Mouse (Mus musculus) forebrain, postnatal 0 days (tissue): ENCODE data around the gene Auts2. TPM values are rescaled to one million over a fixed set of nuclear protein-coding genes. Genes with fewer than 3 reads are reported as not detected.
A peak's percentile ranks its signal among the peaks of the same experiment; 100 is the strongest.

Experiments
- ATAC-seq: fragments of 200-750 bp; cut with Nextera tagmentation; 2 replicates; pipeline ENCODE4 v1.8.0; 2017; ENCODE audit warnings: mild to moderate bottlenecking, moderate library complexity
- DNase-seq: peaks from one replicate; pipeline ENCODE4 v3.0.0-alpha.2; 2015
- H3K27ac ChIP-seq: fragments of 300-500 bp; sonication (generic); 2 replicates; pipeline ENCODE4 v1.5.1; 2014; ENCODE audit warnings: low read depth, mild to moderate bottlenecking, antibody characterized with exemption, low read length, moderate library complexity, mixed read lengths
- H3K27me3 ChIP-seq: fragments of 300-500 bp; sonication (generic); 2 replicates; pipeline ENCODE4 v1.6.1; 2014; ENCODE audit warnings: mild to moderate bottlenecking, low read length, mixed read lengths; ENCODE audit not compliant: insufficient read depth
- H3K36me3 ChIP-seq: fragments of 300-500 bp; sonication (generic); 2 replicates; pipeline ENCODE4 v1.6.1; 2014; ENCODE audit warnings: mild to moderate bottlenecking, moderate library complexity; ENCODE audit not compliant: insufficient read depth
- H3K4me1 ChIP-seq: fragments of 300-500 bp; sonication (generic); 2 replicates; pipeline ENCODE4 v1.6.1; 2014; ENCODE audit warnings: antibody characterized with exemption; ENCODE audit not compliant: insufficient read depth
- H3K4me2 ChIP-seq: fragments of 300-500 bp; sonication (generic); 2 replicates; pipeline ENCODE4 v1.6.1; 2014; ENCODE audit warnings: low read depth, mild to moderate bottlenecking, moderate library complexity
- H3K4me3 ChIP-seq: fragments of 300-500 bp; sonication (generic); 2 replicates; pipeline ENCODE4 v1.5.1; 2014; ENCODE audit warnings: low read depth, low read length, mixed read lengths
- H3K9ac ChIP-seq: fragments of 300-500 bp; sonication (generic); 2 replicates; pipeline ENCODE4 v1.6.1; 2014; ENCODE audit warnings: mild to moderate bottlenecking
- H3K9me3 ChIP-seq: fragments of 300-500 bp; sonication (generic); 2 replicates; pipeline ENCODE4 v1.6.1; 2016; ENCODE audit warnings: low read length
- CTCF ChIP-seq: sonication (generic); IDR thresholded peaks from 2 replicates; pipeline ENCODE4 v1.5.1; 2016; ENCODE audit warnings: antibody characterized with exemption, control low read depth, low read depth
- WGBS: fragments of 180-500 bp; shearing (Covaris S2); extraction: QIAGEN DNeasy Blood & Tissue Kit; methylation state at CpG from one replicate; pipeline ENCODE4 v1.1.7; 2014; 5-methylcytosine and 5-hydroxymethylcytosine counted together
- polyA plus RNA-seq: library from polyadenylated mRNA; unstranded; fragments of >200 nt; fragmentation: Nextera tagmentation; extraction: Ambion mirVana; gene quantifications from 2 replicates; pipeline ENCODE4 v1.2.1, GENCODE M21; 2015
- total RNA-seq: library from RNA; depleted of rRNA; stranded (reverse); fragments of >200 nt; gene quantifications from 2 replicates; pipeline ENCODE4 v1.2.3, GENCODE M21; 2014

Auts2 gene
- total and polyA plus RNA-seq, 2 experiments from 2014 or later, result 40.9 to 66.2 TPM

- TF ChIP-seq CTCF, result no peak
- DNase-seq, result peak; percentile 23
- 8% methylated on average over 5 of the region's 5 CpGs for WGBS
- H3K4me2 ChIP-seq, result no peak overlapping the region
- H3K9me3 ChIP-seq, result no peaks in the 10 kb centered on the region
- no peaks in the 10 kb centered on the region for H3K36me3 ChIP-seq
- H3K4me3 ChIP-seq, result no peak overlapping the region
- H3K9ac ChIP-seq, result no peak overlapping the region
- H3K27me3 ChIP-seq, result no peaks in the 10 kb centered on the region
- peak; percentile 26; the same call in 1 of the 2 replicates for ATAC-seq
- H3K4me1 ChIP-seq, result peaks cover 6% of the 10 kb centered on the region
- H3K27ac ChIP-seq, result no peak overlapping the region
Measured at GRCm38 (mm10) chr5:131575086-131575514, 968.0 kb downstream of the Auts2 start.

- H3K27ac ChIP-seq, result no peak overlapping the region
- DNase-seq, result peak; percentile 42
Measured at GRCm38 (mm10) chr5:131574469-131575085, 968.6 kb downstream of the Auts2 start.

GRCm38 (mm10) chr5:131573296-131574177, 969.6 kb downstream of the Auts2 start:
- H3K36me3 ChIP-seq, result no peaks in the 10 kb centered on the region
- H3K27ac ChIP-seq, result no peak overlapping the region
- H3K4me3 ChIP-seq, result no peak overlapping the region
- peaks cover 6% of the 10 kb centered on the region for H3K4me1 ChIP-seq
- no peaks in the 10 kb centered on the region for H3K9me3 ChIP-seq
- no peaks in the 10 kb centered on the region for H3K27me3 ChIP-seq
- TF ChIP-seq CTCF, result no peak
- ATAC-seq (peak; percentile 72), DNase-seq (peak; percentile 50)
- no peak overlapping the region for H3K9ac ChIP-seq
- H3K4me2 ChIP-seq, result no peak overlapping the region
- WGBS, result 58% methylated on average over 18 of the region's 18 CpGs

More at GRCm38 (mm10) chr5:131574469-131575085, 968.6 kb downstream of the Auts2 start:
- Histone ChIP-seq H3K4me3 (no peak overlapping the region), H3K27me3 (no peaks in the 10 kb centered on the region), H3K4me1 (peaks cover 6% of the 10 kb centered on the region), H3K9ac (no peak overlapping the region), H3K36me3 (no peaks in the 10 kb centered on the region), H3K9me3 (no peaks in the 10 kb centered on the region), H3K4me2 (no peak overlapping the region)
- TF ChIP-seq CTCF, result no peak
- whole genome bisulfite sequencing, result 16% methylated on average over 16 of the region's 16 CpGs
- ATAC-seq, result peak; percentile 34; the same call in 1 of the 2 replicates

GRCm38 (mm10) chr5:131566032-131566431, 977.1 kb downstream of the Auts2 start:
- H3K4me3 ChIP-seq, result no peak overlapping the region
- no peaks in the 10 kb centered on the region for H3K36me3 ChIP-seq
- no peak overlapping the region for H3K4me2 ChIP-seq
- TF ChIP-seq CTCF, result no peak
- no peaks in the 10 kb centered on the region for H3K4me1 ChIP-seq
- ATAC-seq (no peak), DNase-seq (no peak)
- 76% methylated on average over 6 of the region's 6 CpGs for WGBS
- H3K9me3 ChIP-seq, result no peaks in the 10 kb centered on the region
- no peak overlapping the region for H3K27ac ChIP-seq
- no peak overlapping the region for H3K9ac ChIP-seq
- no peaks in the 10 kb centered on the region for H3K27me3 ChIP-seq

- no peak for TF ChIP-seq CTCF
- no peaks in the 10 kb centered on the region for H3K4me1 ChIP-seq
- no peak for DNase-seq
- no peak overlapping the region for H3K9ac ChIP-seq
- H3K27me3 ChIP-seq, result no peaks in the 10 kb centered on the region
- H3K9me3 ChIP-seq, result no peaks in the 10 kb centered on the region
- no peak overlapping the region for H3K4me2 ChIP-seq
- H3K27ac ChIP-seq, result no peak overlapping the region
- H3K36me3 ChIP-seq, result no peaks in the 10 kb centered on the region
- no peak for ATAC-seq
- 61% methylated on average over 5 of the region's 5 CpGs for WGBS
- no peak overlapping the region for H3K4me3 ChIP-seq
Measured at GRCm38 (mm10) chr5:131563630-131564252, 979.4 kb downstream of the Auts2 start.

GRCm38 (mm10) chr5:131560773-131561560, 982.2 kb downstream of the Auts2 start:
- ATAC-seq (no peak), DNase-seq (no peak)
- Histone ChIP-seq H3K36me3 (no peaks in the 10 kb centered on the region), H3K27ac (0 out of 2 replicates have a peak overlapping the region, but pooled peaks have one; percentile 15), H3K4me1 (no peaks in the 10 kb centered on the region), H3K4me2 (no peak overlapping the region), H3K9ac (no peak overlapping the region), H3K9me3 (no peaks in the 10 kb centered on the region), H3K27me3 (no peaks in the 10 kb centered on the region), H3K4me3 (no peak overlapping the region)
- peak; percentile 25 for TF ChIP-seq CTCF
- WGBS, result 66% methylated on average over 5 of the region's 5 CpGs
